Mouse (Mus musculus) liver, embryonic 14.5 days (tissue): ENCODE results near the gene Sugct.

Source experiments
- CTCF ChIP-seq: IDR thresholded peaks from 2 replicates; pipeline ENCODE4 v1.5.1; 2016; ENCODE audit warnings: antibody characterized with exemption, low read depth, control low read depth
- EP300 ChIP-seq: IDR thresholded peaks from 2 replicates; pipeline ENCODE4 v1.6.1; 2016; ENCODE audit warnings: antibody characterized with exemption, low read depth

DNA sequence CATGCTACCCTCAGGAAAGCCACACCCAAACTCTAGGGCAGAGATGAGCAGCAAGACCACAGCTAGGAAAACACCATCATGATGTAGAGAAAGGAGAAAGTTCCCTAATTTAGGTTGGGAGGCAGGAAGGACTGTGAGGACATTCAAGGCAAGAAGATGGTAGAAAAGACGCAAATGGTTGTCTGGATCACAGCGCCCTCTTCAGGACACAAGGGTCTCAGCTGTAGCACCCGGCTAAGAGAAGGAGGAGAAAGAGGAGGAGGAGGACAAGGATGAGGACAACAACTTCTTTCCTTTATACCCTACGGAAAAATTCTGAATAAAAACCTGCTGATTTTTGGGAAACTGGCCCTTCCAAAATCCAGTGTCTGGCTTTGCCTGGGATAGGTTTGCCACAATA lies 774.0 kb downstream of the Sugct start:
- peak; percentile 51 for TF ChIP-seq CTCF
- no peak for TF ChIP-seq EP300
